Mouse (Mus musculus) cortical plate, adult 2 months (tissue): ENCODE measurements around the gene Pank1.

Experiments used
- CTCF ChIP-seq: fragments of 200-500 bp; IDR thresholded peaks from 2 replicates; pipeline ENCODE4 v1.5.1; 2011; ENCODE audit warnings: mild to moderate bottlenecking, control low read depth, low read length; ENCODE audit not compliant: insufficient read depth; ENCODE audit errors: extremely low read depth
- POLR2A ChIP-seq: fragments of 200-500 bp; IDR thresholded peaks from 2 replicates; pipeline ENCODE4 v1.6.1; 2011; ENCODE audit warnings: mild to moderate bottlenecking, low read length, control low read depth; ENCODE audit not compliant: insufficient read depth; ENCODE audit errors: extremely low read depth

- no peak for TF ChIP-seq CTCF
- no peak for TF ChIP-seq POLR2A
Observed at GRCm38 (mm10) chr19:34805071-34805470, 74.2 kb downstream of the Pank1 start.
